In genomic region chr17:57837090-57837971, GRCm38 (mm10) we compare ENCODE assay signal across 28 mouse cellular contexts.
DNase-seq lines count a peak whose midpoint lies in the region; ATAC-seq and TF ChIP-seq lines count a peak whose summit lies in the region.
"Had no signal": no experiment of that assay in that cellular context is flagged by ENCODE, and none has a peak within 500 bp of the region (broad histone marks: within the 10 kb centered on the region; RNA-seq: fewer than 3 reads in every experiment).

No protein-coding gene starts in this region.

- no peak for DNase-seq in forebrain, embryonic 11.5 days (ENCODE audit: low spot score)
- DNase-seq in brain, embryonic 14.5 days (ENCODE audit: low read depth) = peak; percentile 35
- DNase-seq in left cerebral cortex, postnatal 10 days (ENCODE audit: extremely low spot score in 1 of 2, low spot score in 2 of 2) = no peak
- no peak for DNase-seq in layer of hippocampus, adult 9-11 months
- DNase-seq: adrenal gland, adult 2 months; adrenal gland, postnatal 14 days; cerebellum, adult 11 months; cerebellum, adult 2 months; cerebellum, adult 9-11 months; cerebellum, postnatal 25 days; gastrocnemius, postnatal 10 days; gastrocnemius, postnatal 36 days; heart, adult 11 months; heart, postnatal 10 days; heart, postnatal 36 days; kidney, adult 18-20 months; kidney, adult 9 months had no signal

- no peak for TF ChIP-seq POLR2A in brain, embryonic 14.5 days (IDR thresholded peaks at IDR 0.05; ENCODE audit: borderline replicate concordance, extremely low read depth, insufficient read depth, insufficient read length, poor library complexity, severe bottlenecking)

- no peak overlapping the region for H3K4me2 ChIP-seq in forebrain, embryonic 15.5 days (replicated peaks)
- no peak overlapping the region for H3K4me2 ChIP-seq in forebrain, embryonic 11.5 days (ENCODE audit: low read depth, low read length, severe bottlenecking)
- no peak overlapping the region for H3K4me2 ChIP-seq in forebrain, embryonic 16.5 days (ENCODE audit: low read length)
- H3K4me2 ChIP-seq: embryonic facial prominence, embryonic 12.5 days; embryonic facial prominence, embryonic 15.5 days; heart, embryonic 11.5 days; heart, embryonic 15.5 days; hindbrain, embryonic 14.5 days had no signal

- 0 out of 2 replicates have a peak overlapping the region, but pooled peaks have one; percentile 40 for H3K27ac ChIP-seq in forebrain, embryonic 15.5 days (replicated peaks)
- H3K27ac ChIP-seq in forebrain, embryonic 11.5 days (ENCODE audit: low read depth, low read length) = no peak overlapping the region
- H3K27ac ChIP-seq in forebrain, embryonic 16.5 days (ENCODE audit: low read length) = no peak overlapping the region; the same call in 1 of the 2 replicates
- H3K27ac ChIP-seq: embryonic facial prominence, embryonic 12.5 days; embryonic facial prominence, embryonic 15.5 days; heart, embryonic 15.5 days; hindbrain, embryonic 10.5 days; hindbrain, embryonic 14.5 days; hindbrain, postnatal 0 days had no signal

- no peak for TF ChIP-seq CTCF in brain, embryonic 14.5 days (IDR thresholded peaks at IDR 0.05; ENCODE audit: borderline replicate concordance, extremely low read depth, insufficient read depth, insufficient read length)

- H3K27me3 ChIP-seq in forebrain, embryonic 15.5 days = no peaks in the 10 kb centered on the region
- H3K27me3 ChIP-seq in forebrain, embryonic 11.5 days (ENCODE audit: control insufficient read depth, insufficient read depth, low read length) = no peaks in the 10 kb centered on the region
- H3K27me3 ChIP-seq in forebrain, embryonic 16.5 days (replicated peaks; ENCODE audit: control insufficient read depth, insufficient read depth, low read length) = no peaks in the 10 kb centered on the region
- H3K27me3 ChIP-seq: embryonic facial prominence, embryonic 12.5 days; embryonic facial prominence, embryonic 15.5 days; heart, embryonic 15.5 days had no signal

- intact Hi-C loops in left cerebral cortex, postnatal 10 days (cut with DNase I) = no loop called here

- no peaks in the 10 kb centered on the region for H3K4me1 ChIP-seq in forebrain, embryonic 15.5 days
- no peaks in the 10 kb centered on the region for H3K4me1 ChIP-seq in forebrain, embryonic 11.5 days (replicated peaks; ENCODE audit: control insufficient read depth, insufficient read depth, low read length)
- H3K4me1 ChIP-seq in forebrain, embryonic 16.5 days (replicated peaks; ENCODE audit: control insufficient read depth, insufficient read depth, low read length) = no peaks in the 10 kb centered on the region
- H3K4me1 ChIP-seq: embryonic facial prominence, embryonic 12.5 days; embryonic facial prominence, embryonic 15.5 days; heart, embryonic 15.5 days; hindbrain, embryonic 10.5 days had no signal

- H3K36me3 ChIP-seq in forebrain, embryonic 15.5 days = no peaks in the 10 kb centered on the region
- no peaks in the 10 kb centered on the region for H3K36me3 ChIP-seq in forebrain, embryonic 11.5 days (ENCODE audit: control insufficient read depth, insufficient read depth, low read length)
- no peaks in the 10 kb centered on the region for H3K36me3 ChIP-seq in forebrain, embryonic 16.5 days (ENCODE audit: control insufficient read depth, insufficient read depth)
- H3K36me3 ChIP-seq: embryonic facial prominence, embryonic 12.5 days; embryonic facial prominence, embryonic 15.5 days; heart, embryonic 15.5 days; hindbrain, embryonic 10.5 days had no signal

- no peak overlapping the region for H3K9ac ChIP-seq in forebrain, embryonic 15.5 days (replicated peaks)
- H3K9ac ChIP-seq in forebrain, embryonic 11.5 days (ENCODE audit: low read length) = no peak overlapping the region
- H3K9ac ChIP-seq in forebrain, embryonic 16.5 days (replicated peaks; ENCODE audit: low read depth, low read length) = no peak overlapping the region
- H3K9ac ChIP-seq: embryonic facial prominence, embryonic 12.5 days; embryonic facial prominence, embryonic 15.5 days; heart, embryonic 15.5 days; hindbrain, embryonic 14.5 days had no signal

- peak; percentile 70; the same call in 1 of the 2 replicates for ATAC-seq in forebrain, embryonic 15.5 days (replicated peaks)
- no peak for ATAC-seq in forebrain, embryonic 11.5 days (replicated peaks; ENCODE audit: low FRiP score)
- ATAC-seq in forebrain, embryonic 16.5 days = peak; percentile 81
- ATAC-seq: CD4-positive, CD25-positive, alpha-beta regulatory T cell, adult 4 months; hindbrain, postnatal 0 days; inflammation-experienced regulatory T-cells, adult 6 months had no signal

- H3K4me3 ChIP-seq in forebrain, embryonic 15.5 days = no peak overlapping the region
- H3K4me3 ChIP-seq in forebrain, embryonic 11.5 days (ENCODE audit: low read depth, low read length) = no peak overlapping the region
- no peak overlapping the region for H3K4me3 ChIP-seq in forebrain, embryonic 16.5 days (replicated peaks; ENCODE audit: low read length)
- H3K4me3 ChIP-seq: embryonic facial prominence, embryonic 12.5 days; embryonic facial prominence, embryonic 15.5 days; heart, embryonic 15.5 days; hindbrain, embryonic 10.5 days had no signal

- H3K9me3 ChIP-seq in forebrain, embryonic 15.5 days = no peaks in the 10 kb centered on the region
- H3K9me3 ChIP-seq in forebrain, embryonic 11.5 days (ENCODE audit: control insufficient read depth, low read length) = no peaks in the 10 kb centered on the region
- H3K9me3 ChIP-seq in forebrain, embryonic 16.5 days (ENCODE audit: control insufficient read depth, low read length) = no peaks in the 10 kb centered on the region
- H3K9me3 ChIP-seq: embryonic facial prominence, embryonic 12.5 days; embryonic facial prominence, embryonic 15.5 days; heart, embryonic 15.5 days; hindbrain, embryonic 10.5 days had no signal
